Mouse (Mus musculus) neural tube, embryonic 13.5 days (tissue): ENCODE data around the gene Ugt1a8. TPM values are rescaled to one million over a fixed set of nuclear protein-coding genes. Genes with fewer than 3 reads are reported as not detected.

Experiments
- ATAC-seq: fragments of 200-750 bp; cut with Nextera tagmentation; 2 replicates; pipeline ENCODE4 v1.8.0; 2017; ENCODE audit warnings: low read depth, mild to moderate bottlenecking, moderate TSS enrichment, moderate library complexity
- H3K27ac ChIP-seq: fragments of 300-500 bp; sonication (generic); replicated peaks from 2 replicates; pipeline ENCODE4 v1.5.1; 2015; ENCODE audit warnings: moderate library complexity, mild to moderate bottlenecking, inconsistent platforms
- H3K27me3 ChIP-seq: fragments of 300-500 bp; sonication (generic); 2 replicates; pipeline ENCODE4 v1.6.1; 2015; ENCODE audit warnings: mild to moderate bottlenecking, inconsistent platforms
- H3K36me3 ChIP-seq: fragments of 300-500 bp; sonication (generic); 2 replicates; pipeline ENCODE4 v1.6.1; 2015; ENCODE audit warnings: mild to moderate bottlenecking, inconsistent platforms
- H3K4me1 ChIP-seq: fragments of 300-500 bp; sonication (generic); replicated peaks from 2 replicates; pipeline ENCODE4 v1.6.1; 2015; ENCODE audit warnings: inconsistent platforms
- H3K4me2 ChIP-seq: fragments of 300-500 bp; sonication (generic); 2 replicates; pipeline ENCODE4 v1.6.1; 2015; ENCODE audit warnings: inconsistent platforms, mild to moderate bottlenecking, moderate library complexity
- H3K4me3 ChIP-seq: fragments of 300-500 bp; sonication (generic); 2 replicates; pipeline ENCODE4 v1.5.1; 2015; ENCODE audit warnings: mild to moderate bottlenecking, inconsistent platforms
- H3K9ac ChIP-seq: fragments of 300-500 bp; sonication (generic); 2 replicates; pipeline ENCODE4 v1.6.1; 2015; ENCODE audit warnings: moderate library complexity, mild to moderate bottlenecking, inconsistent platforms
- H3K9me3 ChIP-seq: fragments of 300-500 bp; sonication (generic); 2 replicates; pipeline ENCODE4 v1.6.1; 2016; ENCODE audit warnings: inconsistent platforms
- WGBS: fragments of 180-500 bp; shearing (Covaris S2); methylation state at CpG from one replicate; pipeline ENCODE4 v1.1.7; 2015; 5-methylcytosine and 5-hydroxymethylcytosine counted together
- polyA plus RNA-seq: library from polyadenylated mRNA; unstranded; fragments of >200 nt; fragmentation: Nextera tagmentation; extraction: Ambion mirVana; gene quantifications from 2 replicates; pipeline ENCODE4 v1.2.1, GENCODE M21; 2015

Ugt1a8 gene
- polyA plus RNA-seq, 1 experiment from 2014 or later, result not detected

- no peak for ATAC-seq
- 77% methylated on average over 4 of the region's 4 CpGs for WGBS
Observed at GRCm38 (mm10) chr1:88262255-88262654, 174.6 kb downstream of the Ugt1a8 start.

DNA sequence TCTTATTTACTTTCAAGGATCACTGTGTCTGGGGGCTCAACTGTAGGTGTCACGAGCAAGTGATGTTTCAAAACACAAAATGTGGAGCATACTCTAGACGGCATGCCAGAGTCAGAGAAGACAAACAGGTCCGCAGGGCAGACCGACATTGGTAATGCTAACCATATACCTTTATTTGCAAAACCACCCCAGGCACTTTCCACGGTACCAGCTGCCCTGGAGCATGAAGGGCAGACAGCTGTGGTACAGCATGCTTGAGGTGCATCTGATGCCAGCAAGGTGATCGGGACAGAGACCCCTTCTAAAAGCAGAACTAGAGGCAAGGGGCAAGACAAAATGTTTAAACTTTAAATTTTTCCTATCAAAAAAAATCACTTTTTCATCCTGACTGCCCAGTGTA is 175.3 kb downstream of the Ugt1a8 start:
- no peaks in the 10 kb centered on the region for H3K27me3 ChIP-seq
- H3K4me2 ChIP-seq, result no peak overlapping the region
- peaks cover 89% of the 10 kb centered on the region for H3K36me3 ChIP-seq
- peaks cover 25% of the 10 kb centered on the region for H3K4me1 ChIP-seq
- WGBS, result 79% methylated on average over 6 of the region's 6 CpGs
- ATAC-seq, result no peak
- H3K27ac ChIP-seq, result no peak overlapping the region
- peaks cover 12% of the 10 kb centered on the region for H3K9me3 ChIP-seq
- H3K9ac ChIP-seq, result no peak overlapping the region
- H3K4me3 ChIP-seq, result no peak overlapping the region

More at GRCm38 (mm10) chr1:88262255-88262654, 174.6 kb downstream of the Ugt1a8 start:
- peaks cover 82% of the 10 kb centered on the region for H3K36me3 ChIP-seq
- H3K9ac ChIP-seq, result no peak overlapping the region
- no peak overlapping the region for H3K4me3 ChIP-seq
- peaks cover 19% of the 10 kb centered on the region for H3K9me3 ChIP-seq
- no peaks in the 10 kb centered on the region for H3K27me3 ChIP-seq
- no peak overlapping the region for H3K4me2 ChIP-seq
- H3K27ac ChIP-seq, result no peak overlapping the region
- H3K4me1 ChIP-seq, result peaks cover 25% of the 10 kb centered on the region

DNA sequence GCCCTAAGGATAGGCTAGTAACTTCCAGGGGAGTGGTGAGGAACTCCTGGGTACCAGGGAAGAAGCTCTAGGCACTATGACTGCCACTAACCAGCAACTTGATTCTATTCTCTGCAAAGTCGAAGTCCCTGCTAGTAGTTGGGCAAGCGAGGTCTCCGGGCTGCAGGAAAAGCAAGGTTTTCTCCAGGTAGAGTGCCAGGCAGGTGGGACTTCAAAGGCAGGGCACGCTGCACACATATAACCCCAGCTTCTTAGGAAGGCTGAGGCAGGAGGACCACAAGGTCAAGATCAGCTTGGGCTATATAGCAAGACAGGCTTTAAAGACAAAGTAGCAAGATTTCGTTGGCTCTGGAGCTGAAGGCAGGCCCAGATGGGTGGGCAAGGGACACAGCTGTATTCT is 176.2 kb downstream of the Ugt1a8 start:
- 92% methylated on average over 5 of the region's 5 CpGs for WGBS
- peaks cover 25% of the 10 kb centered on the region for H3K4me1 ChIP-seq
- no peak overlapping the region for H3K9ac ChIP-seq
- H3K27ac ChIP-seq, result no peak overlapping the region
- H3K36me3 ChIP-seq, result peaks cover 97% of the 10 kb centered on the region
- no peak overlapping the region for H3K4me3 ChIP-seq
- ATAC-seq, result no peak
- 0 out of 2 replicates have a peak, but pooled peaks cover 5% of the 10 kb centered on the region for H3K9me3 ChIP-seq
- H3K4me2 ChIP-seq, result no peak overlapping the region
- no peaks in the 10 kb centered on the region for H3K27me3 ChIP-seq

GRCm38 (mm10) chr1:88264237-88264868 is 176.7 kb downstream of the Ugt1a8 start:
- Histone ChIP-seq H3K27me3 (no peaks in the 10 kb centered on the region), H3K4me1 (peaks cover 22% of the 10 kb centered on the region), H3K4me2 (no peak overlapping the region), H3K9me3 (0 out of 2 replicates have a peak, but pooled peaks cover 5% of the 10 kb centered on the region), H3K4me3 (no peak overlapping the region), H3K36me3 (peaks cover 100% of the 10 kb centered on the region), H3K9ac (no peak overlapping the region), H3K27ac (no peak overlapping the region)
- WGBS, result 90% methylated on average over 7 of the region's 7 CpGs
- no peak for ATAC-seq

DNA sequence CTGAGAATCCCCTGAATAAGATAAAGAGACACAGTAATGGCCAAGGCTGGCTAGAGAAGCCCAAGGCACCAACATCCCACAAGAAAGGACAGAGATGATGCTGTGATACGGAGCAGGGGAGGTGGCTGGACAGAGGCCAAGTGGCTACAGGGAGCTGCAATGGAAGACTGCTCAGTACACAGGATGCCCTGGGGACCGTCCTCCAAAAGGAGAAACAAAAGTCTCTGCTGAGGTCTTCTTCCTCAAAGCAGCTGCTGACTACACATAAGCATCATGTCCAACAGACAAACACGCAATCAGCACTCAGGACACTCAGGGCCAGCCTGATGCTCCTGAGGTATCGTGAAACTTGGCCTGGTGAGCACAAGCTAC is 177.2 kb downstream of the Ugt1a8 start:
- no peaks in the 10 kb centered on the region for H3K27me3 ChIP-seq
- no peak overlapping the region for H3K9ac ChIP-seq
- H3K36me3 ChIP-seq, result peaks cover 100% of the 10 kb centered on the region
- H3K4me3 ChIP-seq, result no peak overlapping the region
- no peak for ATAC-seq
- peaks cover 17% of the 10 kb centered on the region for H3K4me1 ChIP-seq
- 80% methylated on average over 4 of the region's 4 CpGs for WGBS
- 0 out of 2 replicates have a peak, but pooled peaks cover 5% of the 10 kb centered on the region for H3K9me3 ChIP-seq
- H3K4me2 ChIP-seq, result no peak overlapping the region
- no peak overlapping the region for H3K27ac ChIP-seq

- 88% methylated on average over 13 of the region's 13 CpGs for WGBS
- Histone ChIP-seq H3K9me3 (0 out of 2 replicates have a peak, but pooled peaks cover 5% of the 10 kb centered on the region), H3K4me3 (no peak overlapping the region)
Observed at GRCm38 (mm10) chr1:88266123-88266522, 178.5 kb downstream of the Ugt1a8 start.

DNA sequence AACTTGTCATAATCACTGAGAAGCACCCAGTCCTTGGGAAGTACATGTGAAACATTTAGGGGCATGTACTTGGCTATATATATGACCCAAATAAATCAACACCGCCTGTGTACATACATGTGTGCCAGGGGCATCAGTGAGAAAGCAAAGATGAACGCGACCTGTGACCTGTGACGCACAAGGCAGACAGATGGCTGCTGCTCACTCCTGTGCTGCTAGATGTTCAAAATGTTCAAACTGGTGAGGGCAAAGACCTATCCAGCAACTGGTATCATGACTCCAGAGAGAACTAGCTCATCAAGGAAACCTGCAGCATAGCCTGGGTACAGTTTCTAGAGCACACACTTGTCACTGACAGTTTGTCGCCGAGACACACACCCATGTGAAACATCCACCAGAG is 179.9 kb downstream of the Ugt1a8 start:
- peaks cover 3% of the 10 kb centered on the region for H3K4me1 ChIP-seq
- H3K4me3 ChIP-seq, result no peak overlapping the region
- H3K36me3 ChIP-seq, result peaks cover 87% of the 10 kb centered on the region
- no peak overlapping the region for H3K27ac ChIP-seq
- H3K27me3 ChIP-seq, result no peaks in the 10 kb centered on the region
- no peak for ATAC-seq
- no peak overlapping the region for H3K4me2 ChIP-seq
- WGBS, result 92% methylated on average over 6 of the region's 6 CpGs
- H3K9me3 ChIP-seq, result 0 out of 2 replicates have a peak, but pooled peaks cover 5% of the 10 kb centered on the region
- no peak overlapping the region for H3K9ac ChIP-seq

More at GRCm38 (mm10) chr1:88266123-88266522, 178.5 kb downstream of the Ugt1a8 start:
- peaks cover 90% of the 10 kb centered on the region for H3K36me3 ChIP-seq
- H3K9ac ChIP-seq, result no peak overlapping the region
- no peaks in the 10 kb centered on the region for H3K27me3 ChIP-seq
- H3K27ac ChIP-seq, result no peak overlapping the region
- ATAC-seq, result no peak
- H3K4me1 ChIP-seq, result peaks cover 12% of the 10 kb centered on the region
- H3K4me2 ChIP-seq, result no peak overlapping the region

GRCm38 (mm10) chr1:88268070-88268469 is 180.5 kb downstream of the Ugt1a8 start:
- H3K27me3 ChIP-seq, result no peaks in the 10 kb centered on the region
- 0 out of 2 replicates have a peak, but pooled peaks cover 5% of the 10 kb centered on the region for H3K9me3 ChIP-seq
- no peak overlapping the region for H3K4me3 ChIP-seq
- H3K27ac ChIP-seq, result no peak overlapping the region
- H3K4me1 ChIP-seq, result no peaks in the 10 kb centered on the region
- peaks cover 86% of the 10 kb centered on the region for H3K36me3 ChIP-seq
- no peak overlapping the region for H3K9ac ChIP-seq
- 89% methylated on average over 6 of the region's 6 CpGs for WGBS
- H3K4me2 ChIP-seq, result no peak overlapping the region
- ATAC-seq, result no peak

Other genes with a start within 250 kb of the Ugt1a8 start
- 38.2 and 41.8 TPM in 2 replicates for gene Dgkd, start 234.5 kb upstream of the Ugt1a8 start, polyA plus RNA-seq
- gene Usp40, start 79.3 kb upstream of the Ugt1a8 start, polyA plus RNA-seq, result 20.8 and 24.2 TPM in 2 replicates
- not detected in 2 replicates for gene Ugt1a10, start 32.4 kb upstream of the Ugt1a8 start, polyA plus RNA-seq
- not detected in 2 replicates for gene Ugt1a9, start 17.0 kb upstream of the Ugt1a8 start, polyA plus RNA-seq
- 1.0 and 1.6 TPM in 2 replicates for gene Ugt1a7c, start 7.2 kb downstream of the Ugt1a8 start, polyA plus RNA-seq
- not detected in 2 replicates for gene Ugt1a6b, start 15.4 kb downstream of the Ugt1a8 start, polyA plus RNA-seq
- 2.4 and 2.6 TPM in 2 replicates for gene Ugt1a6a, start 47.0 kb downstream of the Ugt1a8 start, polyA plus RNA-seq
- gene Ugt1a5, start 78.2 kb downstream of the Ugt1a8 start, polyA plus RNA-seq, result not detected in 2 replicates
- not detected in 2 replicates for gene Ugt1a2, start 112.8 kb downstream of the Ugt1a8 start, polyA plus RNA-seq
- gene Dnajb3, start 118.0 kb downstream of the Ugt1a8 start, polyA plus RNA-seq, result 16.9 and 18.7 TPM in 2 replicates
- gene Ugt1a1, start 124.1 kb downstream of the Ugt1a8 start, polyA plus RNA-seq, result not detected in 2 replicates
- gene Mroh2a, start 139.2 kb downstream of the Ugt1a8 start, polyA plus RNA-seq, result 0.58 and 0.68 TPM in 2 replicates
- gene Hjurp, start 189.8 kb downstream of the Ugt1a8 start, polyA plus RNA-seq, result 69.9 and 74.0 TPM in 2 replicates
- 0.07 TPM in 1 of 2 replicates, not detected in the other for gene Trpm8, start 189.8 kb downstream of the Ugt1a8 start, polyA plus RNA-seq